ENCODE assay signal across 17 mouse cellular contexts in the genomic region with DNA sequence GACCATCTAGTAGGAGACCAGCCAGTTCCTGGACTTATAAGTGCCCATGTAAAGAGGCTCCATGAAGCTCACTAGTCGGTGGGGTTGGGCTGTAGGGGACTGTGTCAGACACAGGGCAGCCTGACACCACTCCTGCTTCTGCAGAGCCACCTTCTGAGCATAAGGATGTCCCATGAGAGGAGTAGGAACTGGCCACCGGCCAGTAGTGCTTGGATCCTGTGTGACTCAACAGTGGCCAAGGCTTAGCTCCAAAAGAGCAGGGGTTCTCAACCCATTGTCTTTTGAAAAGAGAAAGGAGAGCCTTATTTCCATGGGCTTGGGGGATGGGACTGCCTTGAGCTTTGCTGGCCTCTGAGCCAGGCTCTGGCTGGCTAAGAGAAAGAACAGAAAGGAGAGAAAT.
A peak's percentile ranks its signal among the peaks of the same experiment; 100 is the strongest.
DNase-seq lines count a peak whose midpoint lies in the region; ATAC-seq lines count a peak whose summit lies in the region.
"Had no signal": no experiment of that assay in that cellular context is flagged by ENCODE, and none has a peak within 500 bp of the region (broad histone marks: within the 10 kb centered on the region; RNA-seq: fewer than 3 reads in every experiment).

No protein-coding gene starts in this region.

- no peak overlapping the region for H3K4me2 ChIP-seq in heart, embryonic 12.5 days
- H3K4me2 ChIP-seq: forebrain, embryonic 13.5 days; heart, embryonic 13.5 days; hindbrain, embryonic 13.5 days; intestine, embryonic 15.5 days had no signal

- no peaks in the 10 kb centered on the region for H3K36me3 ChIP-seq in heart, embryonic 12.5 days
- H3K36me3 ChIP-seq: embryonic facial prominence, embryonic 10.5 days; heart, embryonic 13.5 days; hindbrain, embryonic 13.5 days; intestine, embryonic 15.5 days had no signal

- H3K9ac ChIP-seq in heart, embryonic 12.5 days: no peak overlapping the region
- H3K9ac ChIP-seq: forebrain, embryonic 13.5 days; forebrain, postnatal 0 days; heart, embryonic 13.5 days; hindbrain, embryonic 13.5 days; intestine, embryonic 15.5 days had no signal

- H3K4me3 ChIP-seq in heart, embryonic 12.5 days: no peak overlapping the region
- H3K4me3 ChIP-seq: embryonic facial prominence, embryonic 10.5 days; forebrain, embryonic 13.5 days; heart, adult 2 months; heart, embryonic 13.5 days; hindbrain, embryonic 13.5 days; intestine, embryonic 15.5 days had no signal

- no peak for ATAC-seq in heart, embryonic 12.5 days (ENCODE audit: insufficient number of reproducible peaks, low FRiP score)
- ATAC-seq: forebrain, embryonic 13.5 days; forebrain, postnatal 0 days; intestine, embryonic 15.5 days had no signal

- no peaks in the 10 kb centered on the region for H3K9me3 ChIP-seq in heart, embryonic 12.5 days (replicated peaks)
- H3K9me3 ChIP-seq: embryonic facial prominence, embryonic 10.5 days; forebrain, embryonic 13.5 days; hindbrain, embryonic 13.5 days; intestine, embryonic 15.5 days had no signal

- H3K4me1 ChIP-seq in heart, embryonic 12.5 days (replicated peaks): no peaks in the 10 kb centered on the region
- H3K4me1 ChIP-seq: embryonic facial prominence, embryonic 10.5 days; forebrain, embryonic 13.5 days; heart, embryonic 13.5 days; hindbrain, embryonic 13.5 days; intestine, embryonic 15.5 days had no signal

- WGBS in heart, embryonic 12.5 days: 61% methylated on average over 2 of the region's 2 CpGs

- peak; percentile 37 for DNase-seq in adrenal gland, adult 2 months
- no peak for DNase-seq in adrenal gland, adult 8-10 months
- peak; percentile 39 to 40 for DNase-seq in heart, adult 18-20 months
- DNase-seq in 3134 (ENCODE audit: extremely low read depth, insufficient read length, low spot score): peak; percentile 45
- DNase-seq in brain, adult 2 months (ENCODE audit: low read depth, low spot score): peak; percentile 69
- DNase-seq in T-cell, adult 2 months (ENCODE audit: low spot score): no peak
- DNase-seq: cerebellum, adult 2 months; forebrain, postnatal 0 days; gastrocnemius, postnatal 36 days; heart, adult 2 months; kidney, adult 2 months had no signal

- no peak overlapping the region for H3K27ac ChIP-seq in heart, embryonic 12.5 days (ENCODE audit: poor library complexity, severe bottlenecking)
- H3K27ac ChIP-seq: embryonic facial prominence, embryonic 10.5 days; forebrain, embryonic 13.5 days; heart, adult 2 months; heart, embryonic 13.5 days; hindbrain, embryonic 13.5 days; intestine, embryonic 15.5 days had no signal

- 0 out of 2 replicates have a peak, but pooled peaks cover 3% of the 10 kb centered on the region for H3K27me3 ChIP-seq in heart, embryonic 12.5 days (replicated peaks)
- H3K27me3 ChIP-seq: forebrain, embryonic 13.5 days; heart, embryonic 13.5 days; hindbrain, embryonic 13.5 days; intestine, embryonic 15.5 days had no signal

Comparison
In these comparisons a context has a peak if more than half of its experiments do, and no peak if none do; other contexts are left out.
1. DNase-seq: peak in adrenal gland, adult 2 months (single experiment), heart, adult 18-20 months (2 of 2), 3134 (single experiment) and brain, adult 2 months (single experiment); none in adrenal gland, adult 8-10 months (single experiment) and T-cell, adult 2 months (single experiment).